In the genomic region with DNA sequence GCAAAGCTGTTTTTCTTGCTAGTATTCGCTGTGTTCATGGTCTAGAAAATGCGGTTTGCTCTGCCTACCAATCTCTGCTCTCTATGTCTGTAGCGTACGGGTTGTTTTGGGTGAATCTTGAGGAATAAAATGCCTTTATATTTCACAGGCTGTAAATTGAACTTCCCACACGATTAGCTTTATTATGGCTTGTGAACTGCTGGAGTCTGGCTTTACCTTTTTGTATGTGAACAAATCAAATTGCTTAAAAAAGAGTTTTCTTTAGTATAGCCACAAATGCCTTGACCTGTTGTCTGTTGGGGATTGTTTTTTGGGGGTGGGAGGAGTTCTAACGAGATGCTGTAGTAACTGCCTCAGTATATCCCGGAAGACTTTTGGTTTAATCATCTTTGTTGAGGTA, we compare ENCODE assay signal across 13 mouse cellular contexts. TPM values are rescaled to one million over a fixed set of nuclear protein-coding genes. Genes with fewer than 3 reads are reported as not detected.
DNase-seq lines count a peak whose midpoint lies in the region; ATAC-seq and TF ChIP-seq lines count a peak whose summit lies in the region.
"Had no signal": no experiment of that assay in that cellular context is flagged by ENCODE, and none has a peak within 500 bp of the region (broad histone marks: within the 10 kb centered on the region; RNA-seq: fewer than 3 reads in every experiment).

No protein-coding gene starts in this region.

- H3K4me2 ChIP-seq in intestine, embryonic 14.5 days (ENCODE audit: low read length): no peak overlapping the region
- no peak overlapping the region for H3K4me2 ChIP-seq in intestine, postnatal 0 days (replicated peaks; ENCODE audit: low read depth)
- peak overlapping the region; percentile 88 for H3K4me2 ChIP-seq in forebrain, embryonic 12.5 days
- H3K4me2 ChIP-seq in hindbrain, postnatal 0 days (ENCODE audit: low read depth, low read length): peak overlapping the region; percentile 76
- H3K4me2 ChIP-seq in neural tube, embryonic 14.5 days (ENCODE audit: low read depth, low read length): peak overlapping the region; percentile 91

- H3K4me1 ChIP-seq in intestine, embryonic 14.5 days (replicated peaks; ENCODE audit: control insufficient read depth, insufficient read depth, low read length): peaks cover 19% of the 10 kb centered on the region
- H3K4me1 ChIP-seq in intestine, postnatal 0 days (replicated peaks; ENCODE audit: control insufficient read depth, insufficient read depth, low read length): peaks cover 9% of the 10 kb centered on the region
- H3K4me1 ChIP-seq in forebrain, embryonic 12.5 days: peaks cover 57% of the 10 kb centered on the region
- peaks cover 1% of the 10 kb centered on the region; the same call in 1 of the 2 replicates for H3K4me1 ChIP-seq in hindbrain, postnatal 0 days (ENCODE audit: insufficient read depth, low read length)
- H3K4me1 ChIP-seq in neural tube, embryonic 14.5 days (ENCODE audit: control insufficient read depth, insufficient read depth, low read length): peaks cover 10% of the 10 kb centered on the region; the same call in 1 of the 2 replicates

- H3K9ac ChIP-seq in intestine, embryonic 14.5 days (ENCODE audit: low read length): no peak overlapping the region
- H3K9ac ChIP-seq in intestine, postnatal 0 days (ENCODE audit: low read depth, low read length): no peak overlapping the region
- peak overlapping the region; percentile 95 for H3K9ac ChIP-seq in forebrain, embryonic 12.5 days
- H3K9ac ChIP-seq in hindbrain, postnatal 0 days (replicated peaks; ENCODE audit: low read length): peak overlapping the region; percentile 80
- H3K9ac ChIP-seq in neural tube, embryonic 14.5 days (replicated peaks; ENCODE audit: low read depth, low read length): no peak overlapping the region; the same call in 1 of the 2 replicates
- H3K9ac ChIP-seq: stomach, embryonic 15.5 days had no signal

- H3K27ac ChIP-seq in intestine, embryonic 14.5 days (ENCODE audit: low read depth): no peak overlapping the region
- no peak overlapping the region for H3K27ac ChIP-seq in intestine, postnatal 0 days (ENCODE audit: low read depth, low read length)
- H3K27ac ChIP-seq in forebrain, embryonic 12.5 days: peak overlapping the region; percentile 97
- peak overlapping the region; percentile 88 for H3K27ac ChIP-seq in hindbrain, postnatal 0 days
- no peak overlapping the region for H3K27ac ChIP-seq in neural tube, embryonic 14.5 days (ENCODE audit: low read depth, low read length)
- H3K27ac ChIP-seq: stomach, embryonic 15.5 days had no signal

- 14% methylated on average over 7 of the region's 7 CpGs for WGBS in intestine, embryonic 14.5 days
- WGBS in intestine, postnatal 0 days: 13% methylated on average over 7 of the region's 7 CpGs
- 8% methylated on average over 7 of the region's 7 CpGs for WGBS in forebrain, embryonic 12.5 days
- 10% methylated on average over 7 of the region's 7 CpGs for WGBS in hindbrain, postnatal 0 days
- 5% methylated on average over 7 of the region's 7 CpGs for WGBS in neural tube, embryonic 14.5 days

- H3K9me3 ChIP-seq in intestine, embryonic 14.5 days (ENCODE audit: control insufficient read depth, low read length): no peaks in the 10 kb centered on the region
- H3K9me3 ChIP-seq in intestine, postnatal 0 days (ENCODE audit: control insufficient read depth): no peaks in the 10 kb centered on the region
- no peaks in the 10 kb centered on the region for H3K9me3 ChIP-seq in forebrain, embryonic 12.5 days
- H3K9me3 ChIP-seq in hindbrain, postnatal 0 days (ENCODE audit: low read length): no peaks in the 10 kb centered on the region
- H3K9me3 ChIP-seq in neural tube, embryonic 14.5 days (ENCODE audit: control insufficient read depth, low read length): no peaks in the 10 kb centered on the region
- H3K9me3 ChIP-seq: stomach, embryonic 15.5 days had no signal

- H3K4me3 ChIP-seq in intestine, embryonic 14.5 days (ENCODE audit: low read depth, low read length): peak overlapping the region; percentile 50; the same call in 1 of the 2 replicates
- no peak overlapping the region for H3K4me3 ChIP-seq in intestine, postnatal 0 days (ENCODE audit: low read depth, low read length)
- H3K4me3 ChIP-seq in forebrain, embryonic 12.5 days (replicated peaks): peak overlapping the region; percentile 79
- H3K4me3 ChIP-seq in hindbrain, postnatal 0 days (ENCODE audit: low read length): peak overlapping the region; percentile 75
- peak overlapping the region; percentile 71 for H3K4me3 ChIP-seq in neural tube, embryonic 14.5 days (ENCODE audit: low read depth, low read length)

- ATAC-seq in intestine, embryonic 14.5 days (replicated peaks; ENCODE audit: low FRiP score, low TSS enrichment, low read depth): no peak
- ATAC-seq in intestine, postnatal 0 days: no peak
- ATAC-seq in forebrain, embryonic 12.5 days (ENCODE audit: low FRiP score): no peak
- ATAC-seq in hindbrain, postnatal 0 days: no peak
- ATAC-seq in neural tube, embryonic 14.5 days (ENCODE audit: low read depth): no peak
- ATAC-seq in monocyte, adult 5-6 weeks (replicated peaks; ENCODE audit: insufficient number of reproducible peaks, low FRiP score, low TSS enrichment, poor library complexity, severe bottlenecking): no peak

- no peak for TF ChIP-seq CTCF in intestine, postnatal 0 days (IDR thresholded peaks at IDR 0.05; ENCODE audit: low read depth)
- no peak for TF ChIP-seq CTCF in hindbrain, postnatal 0 days (IDR thresholded peaks at IDR 0.05; ENCODE audit: low read depth)

- no peak for DNase-seq in intestine, embryonic 14.5 days (ENCODE audit: low spot score)
- DNase-seq in hindbrain, postnatal 0 days (ENCODE audit: low spot score): no peak
- DNase-seq in thymus, postnatal 4 days: no peak
- DNase-seq in urinary bladder, postnatal 10 days (ENCODE audit: low spot score): no peak

- no peaks in the 10 kb centered on the region for H3K36me3 ChIP-seq in intestine, embryonic 14.5 days (ENCODE audit: control insufficient read depth, insufficient read depth, low read length)
- H3K36me3 ChIP-seq in intestine, postnatal 0 days (ENCODE audit: control insufficient read depth, insufficient read depth): no peaks in the 10 kb centered on the region
- H3K36me3 ChIP-seq in forebrain, embryonic 12.5 days (replicated peaks): no peaks in the 10 kb centered on the region
- no peaks in the 10 kb centered on the region for H3K36me3 ChIP-seq in hindbrain, postnatal 0 days (ENCODE audit: insufficient read depth, low read length)
- no peaks in the 10 kb centered on the region for H3K36me3 ChIP-seq in neural tube, embryonic 14.5 days (ENCODE audit: control insufficient read depth, insufficient read depth, low read length)
- H3K36me3 ChIP-seq: stomach, embryonic 15.5 days had no signal

- H3K27me3 ChIP-seq in intestine, embryonic 14.5 days (replicated peaks; ENCODE audit: control insufficient read depth, insufficient read depth, low read length): peaks cover 96% of the 10 kb centered on the region
- peaks cover 89% of the 10 kb centered on the region for H3K27me3 ChIP-seq in intestine, postnatal 0 days (replicated peaks; ENCODE audit: control insufficient read depth, insufficient read depth, low read length)
- H3K27me3 ChIP-seq in forebrain, embryonic 12.5 days: peaks cover 74% of the 10 kb centered on the region
- peaks cover 23% of the 10 kb centered on the region for H3K27me3 ChIP-seq in hindbrain, postnatal 0 days (ENCODE audit: insufficient read depth, low read length)
- H3K27me3 ChIP-seq in neural tube, embryonic 14.5 days (ENCODE audit: control insufficient read depth, insufficient read depth, low read length): peaks cover 23% of the 10 kb centered on the region

RNA-seq across cellular contexts. Expression of a gene that starts 2.4 kb away (rescaled TPM):
- polyA plus RNA-seq in intestine, embryonic 14.5 days (2014; fragmentation: Nextera tagmentation; extraction: Ambion mirVana): 1.6 and 1.8 TPM in 2 replicates
- 0.43 and 0.48 TPM in 2 replicates for polyA plus RNA-seq in intestine, postnatal 0 days (2015; fragmentation: Nextera tagmentation; extraction: Ambion mirVana)
- 11.9 and 13.4 TPM in 2 replicates for polyA plus RNA-seq in forebrain, embryonic 12.5 days (2016; fragmentation: Nextera tagmentation; extraction: Ambion mirVana)
- 42.7 and 44.0 TPM in 2 replicates for total RNA-seq in hindbrain, postnatal 0 days (2014; rRNA removed)
- polyA plus RNA-seq in hindbrain, postnatal 0 days (2015; fragmentation: Nextera tagmentation; extraction: Ambion mirVana): 4.2 and 4.4 TPM in 2 replicates
- polyA plus RNA-seq in neural tube, embryonic 14.5 days (2014; fragmentation: Nextera tagmentation; extraction: Ambion mirVana): 1.4 and 1.8 TPM in 2 replicates
- total RNA-seq in monocyte, adult 5-6 weeks (2017): not detected in 3 replicates
- polyA plus RNA-seq: gonadal fat pad, adult 2 months; heart, postnatal 0 days; kidney, embryonic 14.5 days; lung, embryonic 16.5 days had no signal

Comparison
In these comparisons a context has a peak if more than half of its experiments do, and no peak if none do; other contexts are left out.
1. H3K27ac ChIP-seq: peak in forebrain, embryonic 12.5 days (single experiment) and hindbrain, postnatal 0 days (single experiment); none in intestine, embryonic 14.5 days (single experiment), intestine, postnatal 0 days (single experiment) and neural tube, embryonic 14.5 days (single experiment).
2. H3K4me2 ChIP-seq: peak in forebrain, embryonic 12.5 days (single experiment), hindbrain, postnatal 0 days (single experiment) and neural tube, embryonic 14.5 days (single experiment); none in intestine, embryonic 14.5 days (single experiment) and intestine, postnatal 0 days (single experiment).
3. H3K9ac ChIP-seq: peak in forebrain, embryonic 12.5 days (single experiment) and hindbrain, postnatal 0 days (single experiment); none in intestine, embryonic 14.5 days (single experiment), intestine, postnatal 0 days (single experiment) and neural tube, embryonic 14.5 days (single experiment).